Mouse (Mus musculus): ENCODE measurements around the gene Dbx2. TPM values are rescaled to one million over a fixed set of nuclear protein-coding genes. Genes with fewer than 3 reads are reported as not detected.

The Dbx2 gene
- total RNA-seq, 1 experiment = 1.1 TPM

GRCm38 (mm10) chr15:95622797-95623196 lies 33.0 kb downstream of the Dbx2 start:
- no peaks in the 10 kb centered on the region for H3K9me3 ChIP-seq (ENCODE audit: control insufficient read depth, insufficient read depth, low read depth, low read length)
- H3K36me3 ChIP-seq (ENCODE audit: control insufficient read depth, insufficient read depth, low read length, poor library complexity, severe bottlenecking) = no peaks in the 10 kb centered on the region
- no peak overlapping the region for H3K27ac ChIP-seq (ENCODE audit: insufficient read depth, low read depth, low read length, poor library complexity, severe bottlenecking)
- no peak for DNase-seq (ENCODE audit: low read depth, low spot score)
- no peaks in the 10 kb centered on the region for H3K4me1 ChIP-seq (ENCODE audit: control insufficient read depth in 2 of 2, insufficient read depth in 2 of 2, low read length in 2 of 2, poor library complexity in 1 of 2)
- TF ChIP-seq CHD2 (IDR thresholded peaks at IDR 0.05; ENCODE audit: low read depth, low read length) (no peak), MAFK (IDR thresholded peaks at IDR 0.05; ENCODE audit: insufficient read depth, low read depth, low read length) (no peak)
- in situ Hi-C loops (cut with MboI; ENCODE audit: low sequenced_read_pairs in 2 of 2, unreplicated experiment in 2 of 2) = no loop called here
- H3K9ac ChIP-seq (ENCODE audit: insufficient read depth, low read depth, low read length, poor library complexity, severe bottlenecking) = no peak overlapping the region
- no peak overlapping the region for H3K4me3 ChIP-seq (ENCODE audit: insufficient read depth in 1 of 2, low read depth in 1 of 2, low read length in 2 of 2, poor library complexity in 1 of 2, severe bottlenecking in 1 of 2)

GRCm38 (mm10) chr15:95612600-95612999 lies 43.2 kb downstream of the Dbx2 start:
- no peaks in the 10 kb centered on the region for H3K4me1 ChIP-seq (ENCODE audit: control insufficient read depth in 2 of 2, insufficient read depth in 2 of 2, low read length in 2 of 2, poor library complexity in 1 of 2)
- H3K4me3 ChIP-seq (ENCODE audit: insufficient read depth in 1 of 2, low read depth in 1 of 2, low read length in 2 of 2, poor library complexity in 1 of 2, severe bottlenecking in 1 of 2) = no peak overlapping the region
- TF ChIP-seq ZNF384 (IDR thresholded peaks at IDR 0.05; ENCODE audit: low read depth, low read length) (no peak), CHD2 (IDR thresholded peaks at IDR 0.05; ENCODE audit: low read depth, low read length) (no peak), HCFC1 (IDR thresholded peaks at IDR 0.05; ENCODE audit: borderline replicate concordance, insufficient read depth, low read length) (no peak), MAFK (IDR thresholded peaks at IDR 0.05; ENCODE audit: insufficient read depth, low read depth, low read length) (no peak), ZC3H11A (IDR thresholded peaks at IDR 0.05; ENCODE audit: borderline replicate concordance, low read depth, low read length) (no peak)
- H3K27ac ChIP-seq (ENCODE audit: insufficient read depth, low read depth, low read length, poor library complexity, severe bottlenecking) = no peak overlapping the region
- no peak overlapping the region for H3K9ac ChIP-seq (ENCODE audit: insufficient read depth, low read depth, low read length, poor library complexity, severe bottlenecking)
- in situ Hi-C loops (cut with MboI; ENCODE audit: low sequenced_read_pairs in 2 of 2, unreplicated experiment in 2 of 2) = no loop called here
- no peaks in the 10 kb centered on the region for H3K9me3 ChIP-seq (ENCODE audit: control insufficient read depth, insufficient read depth, low read depth, low read length)
- H3K36me3 ChIP-seq (ENCODE audit: control insufficient read depth, insufficient read depth, low read length, poor library complexity, severe bottlenecking) = no peaks in the 10 kb centered on the region
- DNase-seq (ENCODE audit: low read depth, low spot score) = no peak

- TF ChIP-seq CHD2 (IDR thresholded peaks at IDR 0.05; ENCODE audit: low read depth, low read length) = no peak
- TF ChIP-seq MAFK (IDR thresholded peaks at IDR 0.05; ENCODE audit: insufficient read depth, low read depth, low read length) = no peak
- no peak for TF ChIP-seq HCFC1 (IDR thresholded peaks at IDR 0.05; ENCODE audit: borderline replicate concordance, insufficient read depth, low read length)
- TF ChIP-seq ZC3H11A (IDR thresholded peaks at IDR 0.05; ENCODE audit: borderline replicate concordance, low read depth, low read length) = no peak
- TF ChIP-seq ZNF384 (IDR thresholded peaks at IDR 0.05; ENCODE audit: low read depth, low read length) = no peak
- Histone ChIP-seq H3K27ac (ENCODE audit: insufficient read depth, low read depth, low read length, poor library complexity, severe bottlenecking) (no peak overlapping the region), H3K4me3 (ENCODE audit: insufficient read depth in 1 of 2, low read depth in 1 of 2, low read length in 2 of 2, poor library complexity in 1 of 2, severe bottlenecking in 1 of 2) (no peak overlapping the region), H3K36me3 (ENCODE audit: control insufficient read depth, insufficient read depth, low read length, poor library complexity, severe bottlenecking) (no peaks in the 10 kb centered on the region), H3K4me1 (ENCODE audit: control insufficient read depth in 2 of 2, insufficient read depth in 2 of 2, low read length in 2 of 2, poor library complexity in 1 of 2) (no peaks in the 10 kb centered on the region), H3K9me3 (ENCODE audit: control insufficient read depth, insufficient read depth, low read depth, low read length) (no peaks in the 10 kb centered on the region), H3K9ac (ENCODE audit: insufficient read depth, low read depth, low read length, poor library complexity, severe bottlenecking) (no peak overlapping the region)
- in situ Hi-C loops (cut with MboI; ENCODE audit: low sequenced_read_pairs in 2 of 2, unreplicated experiment in 2 of 2) = no loop called here
- no peak for DNase-seq (ENCODE audit: low read depth, low spot score)
Measured at GRCm38 (mm10) chr15:95601179-95601578, 54.6 kb downstream of the Dbx2 start.

- TF ChIP-seq ZC3H11A (IDR thresholded peaks at IDR 0.05; ENCODE audit: borderline replicate concordance, low read depth, low read length) (no peak), ZNF384 (IDR thresholded peaks at IDR 0.05; ENCODE audit: low read depth, low read length) (no peak), MAFK (IDR thresholded peaks at IDR 0.05; ENCODE audit: insufficient read depth, low read depth, low read length) (no peak), CHD2 (IDR thresholded peaks at IDR 0.05; ENCODE audit: low read depth, low read length) (no peak), HCFC1 (IDR thresholded peaks at IDR 0.05; ENCODE audit: borderline replicate concordance, insufficient read depth, low read length) (no peak)
- in situ Hi-C loops (cut with MboI; ENCODE audit: low sequenced_read_pairs in 2 of 2, unreplicated experiment in 2 of 2) = no loop called here
- Histone ChIP-seq H3K9me3 (ENCODE audit: control insufficient read depth, insufficient read depth, low read depth, low read length) (no peaks in the 10 kb centered on the region), H3K27ac (ENCODE audit: insufficient read depth, low read depth, low read length, poor library complexity, severe bottlenecking) (no peak overlapping the region), H3K36me3 (ENCODE audit: control insufficient read depth, insufficient read depth, low read length, poor library complexity, severe bottlenecking) (no peaks in the 10 kb centered on the region), H3K4me1 (ENCODE audit: control insufficient read depth in 2 of 2, insufficient read depth in 2 of 2, low read length in 2 of 2, poor library complexity in 1 of 2) (no peaks in the 10 kb centered on the region), H3K4me3 (ENCODE audit: insufficient read depth in 1 of 2, low read depth in 1 of 2, low read length in 2 of 2, poor library complexity in 1 of 2, severe bottlenecking in 1 of 2) (no peak overlapping the region), H3K9ac (ENCODE audit: insufficient read depth, low read depth, low read length, poor library complexity, severe bottlenecking) (no peak overlapping the region)
- peak; percentile 37 for DNase-seq (ENCODE audit: low read depth, low spot score)
Measured at GRCm38 (mm10) chr15:95598630-95599029, 57.1 kb downstream of the Dbx2 start.

GRCm38 (mm10) chr15:95586906-95587305 lies 68.9 kb downstream of the Dbx2 start:
- no peak for TF ChIP-seq ZC3H11A (IDR thresholded peaks at IDR 0.05; ENCODE audit: borderline replicate concordance, low read depth, low read length)
- TF ChIP-seq HCFC1 (IDR thresholded peaks at IDR 0.05; ENCODE audit: borderline replicate concordance, insufficient read depth, low read length) = 0 out of 2 replicates have a peak, but pooled peaks have one; percentile 39
- no peak for TF ChIP-seq CHD2 (IDR thresholded peaks at IDR 0.05; ENCODE audit: low read depth, low read length)
- Histone ChIP-seq H3K36me3 (ENCODE audit: control insufficient read depth, insufficient read depth, low read length, poor library complexity, severe bottlenecking) (no peaks in the 10 kb centered on the region), H3K9me3 (ENCODE audit: control insufficient read depth, insufficient read depth, low read depth, low read length) (no peaks in the 10 kb centered on the region), H3K27ac (ENCODE audit: insufficient read depth, low read depth, low read length, poor library complexity, severe bottlenecking) (no peak overlapping the region), H3K9ac (ENCODE audit: insufficient read depth, low read depth, low read length, poor library complexity, severe bottlenecking) (no peak overlapping the region), H3K4me3 (ENCODE audit: insufficient read depth in 1 of 2, low read depth in 1 of 2, low read length in 2 of 2, poor library complexity in 1 of 2, severe bottlenecking in 1 of 2) (peak overlapping the region; percentile 10 to 61; a peak in 3 of 4 replicates), H3K4me1 (ENCODE audit: control insufficient read depth in 2 of 2, insufficient read depth in 2 of 2, low read length in 2 of 2, poor library complexity in 1 of 2) (peaks cover 3 to 8% of the 10 kb centered on the region in 2 experiments; a peak in 2 of 4 replicates)
- in situ Hi-C loops (cut with MboI; ENCODE audit: low sequenced_read_pairs in 2 of 2, unreplicated experiment in 2 of 2) = no loop called here
- no peak for DNase-seq (ENCODE audit: low read depth, low spot score)
